In genomic region chr4:106053496-106053895, GRCm38 (mm10) we compare ENCODE assay signal across 17 mouse cellular contexts.
"Had no signal": no experiment of that assay in that cellular context is flagged by ENCODE, and none has a peak within 500 bp of the region (broad histone marks: within the 10 kb centered on the region; RNA-seq: fewer than 3 reads in every experiment).

No protein-coding gene starts in this region.

- H3K9me3 ChIP-seq: kidney, embryonic 15.5 days; limb, embryonic 15.5 days; liver, embryonic 12.5 days; midbrain, embryonic 10.5 days; neural tube, embryonic 13.5 days; stomach, embryonic 15.5 days had no signal

- H3K4me3 ChIP-seq: kidney, embryonic 15.5 days; left cerebral cortex, adult 2 months; limb, embryonic 15.5 days; liver, embryonic 12.5 days; midbrain, embryonic 10.5 days; neural tube, embryonic 13.5 days; stomach, embryonic 15.5 days had no signal

- H3K4me2 ChIP-seq: kidney, embryonic 15.5 days; limb, embryonic 15.5 days; liver, embryonic 12.5 days; lung, embryonic 14.5 days; neural tube, embryonic 13.5 days; stomach, embryonic 15.5 days had no signal

- ATAC-seq: liver, embryonic 12.5 days; midbrain, embryonic 16.5 days had no signal

- H3K4me1 ChIP-seq: liver, embryonic 12.5 days; neural tube, embryonic 13.5 days; stomach, embryonic 15.5 days had no signal

- H3K36me3 ChIP-seq: kidney, embryonic 15.5 days; limb, embryonic 15.5 days; liver, embryonic 12.5 days; midbrain, embryonic 10.5 days; neural tube, embryonic 13.5 days; stomach, embryonic 15.5 days had no signal

- H3K9ac ChIP-seq: kidney, embryonic 15.5 days; limb, embryonic 15.5 days; liver, embryonic 12.5 days; lung, embryonic 14.5 days; neural tube, embryonic 13.5 days; stomach, embryonic 15.5 days had no signal

- H3K27ac ChIP-seq: kidney, embryonic 15.5 days; left cerebral cortex, adult 2 months; limb, embryonic 15.5 days; liver, embryonic 12.5 days; midbrain, embryonic 10.5 days; neural tube, embryonic 13.5 days; stomach, embryonic 15.5 days had no signal

- H3K27me3 ChIP-seq: kidney, embryonic 15.5 days; limb, embryonic 15.5 days; liver, embryonic 12.5 days; neural tube, embryonic 13.5 days; stomach, embryonic 15.5 days had no signal

- DNase-seq: kidney, adult 2 months; kidney, postnatal 14 days; lung, embryonic 14.5 days; lung, postnatal 10 days; lung, postnatal 4 days; retina, postnatal 1 day; right cerebral cortex, postnatal 4 days; spleen, adult 18-20 months; thymus, adult 18-20 months had no signal
